Mouse (Mus musculus) lung, postnatal 14 days (tissue): ENCODE measurements around the gene Pnpla1.
A peak's percentile ranks its signal among the peaks of the same experiment; 100 is the strongest.

ENCODE experiments used
- DNase-seq: peaks from one replicate; pipeline ENCODE4 v3.0.0; 2021

Gene Pnpla1

GRCm38 (mm10) chr17:28846974-28847617 lies 11.1 kb upstream of the Pnpla1 start:
- DNase-seq, result no peak

- no peak for DNase-seq
These were observed 7.7 kb upstream of the Pnpla1 start for GRCm38 (mm10) chr17:28850511-28850910.

- no peak for DNase-seq
These were observed 3.8 kb upstream of the Pnpla1 start for GRCm38 (mm10) chr17:28854377-28854776.

- DNase-seq, result peak; percentile 29
These were observed 2.9 kb upstream of the Pnpla1 start for GRCm38 (mm10) chr17:28855166-28855885.

GRCm38 (mm10) chr17:28856030-28856429 lies 2.2 kb upstream of the Pnpla1 start:
- peak; percentile 34 for DNase-seq

- no peak for DNase-seq
These were observed 5.7 kb downstream of the Pnpla1 start for GRCm38 (mm10) chr17:28863926-28864325.

- no peak for DNase-seq
These were observed 6.3 kb downstream of the Pnpla1 start for GRCm38 (mm10) chr17:28864464-28864863.

- DNase-seq, result no peak
These were observed 8.7 kb downstream of the Pnpla1 start for GRCm38 (mm10) chr17:28866921-28867320.

- no peak for DNase-seq
These were observed 9.2 kb downstream of the Pnpla1 start for GRCm38 (mm10) chr17:28867381-28867780.

- no peak for DNase-seq
These were observed 11.3 kb downstream of the Pnpla1 start for GRCm38 (mm10) chr17:28869412-28870110.

- no peak for DNase-seq
These were observed 12.2 kb downstream of the Pnpla1 start for GRCm38 (mm10) chr17:28870435-28870834.

- no peak for DNase-seq
These were observed 13.6 kb downstream of the Pnpla1 start for GRCm38 (mm10) chr17:28871831-28872230.

- no peak for DNase-seq
These were observed 14.1 kb downstream of the Pnpla1 start for GRCm38 (mm10) chr17:28872322-28872721.

GRCm38 (mm10) chr17:28874216-28874615 lies 16.0 kb downstream of the Pnpla1 start:
- no peak for DNase-seq

- no peak for DNase-seq
These were observed 16.6 kb downstream of the Pnpla1 start for GRCm38 (mm10) chr17:28874825-28875224.

- peak; percentile 65 for DNase-seq
These were observed 17.1 kb downstream of the Pnpla1 start for GRCm38 (mm10) chr17:28875316-28875715.

GRCm38 (mm10) chr17:28876331-28876730 lies 18.1 kb downstream of the Pnpla1 start:
- DNase-seq, result no peak

GRCm38 (mm10) chr17:28876821-28877220 lies 18.6 kb downstream of the Pnpla1 start:
- DNase-seq, result peak; percentile 32

GRCm38 (mm10) chr17:28879931-28880391 lies 21.8 kb downstream of the Pnpla1 start:
- DNase-seq, result peak; percentile 82

GRCm38 (mm10) chr17:28882316-28882715 lies 24.1 kb downstream of the Pnpla1 start:
- peak; percentile 65 for DNase-seq

- DNase-seq, result no peak
These were observed 24.6 kb downstream of the Pnpla1 start for GRCm38 (mm10) chr17:28882810-28883209.

- no peak for DNase-seq
These were observed 25.8 kb downstream of the Pnpla1 start for GRCm38 (mm10) chr17:28883941-28884516.

GRCm38 (mm10) chr17:28885231-28885630 lies 27.0 kb downstream of the Pnpla1 start:
- DNase-seq, result no peak
